Mouse (Mus musculus) kidney, postnatal 4 days (tissue): ENCODE data around the gene Rbm8a.

Source experiments
- DNase-seq, 2 experiments: peaks; one replicate each; pipeline ENCODE4 v3.0.0; 2021; ENCODE audit warnings: mixed read lengths in 2 of 2

Rbm8a gene

GRCm38 (mm10) chr3:96629729-96630600 is at the start of gene Rbm8a:
TSS of gene Rbm8a (plus strand) at chr3:96629933.
- DNase-seq = peak; percentile 96 to 97

- DNase-seq = no peak
These were observed 48.6 kb upstream of the Rbm8a start for GRCm38 (mm10) chr3:96581141-96581540.

GRCm38 (mm10) chr3:96581771-96582515 is 47.8 kb upstream of the Rbm8a start:
- no peak for DNase-seq

- DNase-seq = no peak
These were observed 46.3 kb upstream of the Rbm8a start for GRCm38 (mm10) chr3:96583386-96583785.

- DNase-seq = no peak
These were observed 39.1 kb upstream of the Rbm8a start for GRCm38 (mm10) chr3:96590657-96591056.

- DNase-seq = peak in 1 of 2 experiments; percentile 32
These were observed 36.4 kb upstream of the Rbm8a start for GRCm38 (mm10) chr3:96593374-96593773.

- DNase-seq = peak; percentile 95 to 97
These were observed 35.8 kb upstream of the Rbm8a start, which contains the start of gene Polr3gl for GRCm38 (mm10) chr3:96593790-96594560. TSS of gene Polr3gl (minus strand) at chr3:96594181.

GRCm38 (mm10) chr3:96594851-96595250 is 34.9 kb upstream of the Rbm8a start:
- DNase-seq = peak in 1 of 2 experiments; percentile 50

- DNase-seq = no peak
These were observed 34.1 kb upstream of the Rbm8a start for GRCm38 (mm10) chr3:96595661-96596060.

- DNase-seq = peak; percentile 49 to 62
These were observed 33.5 kb upstream of the Rbm8a start, which contains the start of gene Ankrd34a for GRCm38 (mm10) chr3:96596228-96596707. TSS of gene Ankrd34a (plus strand) at chr3:96596636.

GRCm38 (mm10) chr3:96596855-96597254 is 32.9 kb upstream of the Rbm8a start:
- DNase-seq = peak in 1 of 2 experiments; percentile 11

- DNase-seq = peak; percentile 53 to 58
These were observed 32.3 kb upstream of the Rbm8a start for GRCm38 (mm10) chr3:96597435-96597891.

GRCm38 (mm10) chr3:96598156-96599068 is 31.3 kb upstream of the Rbm8a start:
- DNase-seq = peak; percentile 80 to 82

GRCm38 (mm10) chr3:96599069-96599393 is 30.7 kb upstream of the Rbm8a start:
- DNase-seq = peak in 1 of 2 experiments; percentile 4

GRCm38 (mm10) chr3:96599411-96599810 is 30.3 kb upstream of the Rbm8a start:
- DNase-seq = no peak

GRCm38 (mm10) chr3:96600639-96601250 is 29.0 kb upstream of the Rbm8a start, which contains the start of gene Lix1l:
TSS of gene Lix1l (plus strand) at chr3:96601149.
- DNase-seq = peak; percentile 93 to 96

- peak; percentile 82 to 88 for DNase-seq
These were observed 28.4 kb upstream of the Rbm8a start for GRCm38 (mm10) chr3:96601251-96601787.

- DNase-seq = peak; percentile 49 to 64
These were observed 27.6 kb upstream of the Rbm8a start for GRCm38 (mm10) chr3:96601941-96602703.

- no peak for DNase-seq
These were observed 27.0 kb upstream of the Rbm8a start for GRCm38 (mm10) chr3:96602704-96603084.

- DNase-seq = peak in 1 of 2 experiments; percentile 14
These were observed 26.4 kb upstream of the Rbm8a start for GRCm38 (mm10) chr3:96603311-96603710.
